Mouse (Mus musculus) kidney, adult 2 months (tissue): ENCODE measurements around the gene Adam11.

Experiments
- CTCF ChIP-seq: fragments of 200-500 bp; conservative IDR thresholded peaks from 2 replicates; pipeline ENCODE4 v1.5.1; 2011; ENCODE audit warnings: low read depth, mild to moderate bottlenecking, control low read depth, low read length, moderate library complexity, mixed read lengths; ENCODE audit not compliant: insufficient read depth, insufficient read length
- POLR2A ChIP-seq: fragments of 200-500 bp; IDR thresholded peaks from one replicate; pipeline ENCODE4 v1.6.1; 2011; ENCODE audit warnings: low read depth, low read length, control low read depth

- TF ChIP-seq POLR2A (no peak), CTCF (no peak)
Measured at GRCm38 (mm10) chr11:102814881-102815280, 53.6 kb downstream of the Adam11 start.
